In the genomic region with DNA sequence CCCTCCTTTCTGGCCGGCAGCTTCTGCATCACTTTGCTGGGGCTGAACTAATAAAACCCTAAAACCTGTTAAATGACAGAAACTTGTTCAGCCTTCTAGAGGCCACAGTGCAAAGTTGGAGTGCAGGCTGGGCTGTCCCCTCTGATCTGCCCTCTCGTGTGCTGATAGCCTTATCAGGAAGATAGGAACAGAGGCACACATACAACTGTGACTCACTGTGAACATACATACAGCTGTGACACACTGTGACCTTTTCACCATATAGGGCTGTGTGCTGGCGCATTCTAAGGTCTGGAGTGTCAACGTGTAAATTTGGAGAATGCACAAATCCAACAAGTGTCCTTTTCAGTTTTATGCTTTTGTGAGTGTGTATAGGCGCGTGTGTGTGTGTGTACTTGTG, we compare ENCODE assay signal across 20 mouse cellular contexts.
DNase-seq lines count a peak whose midpoint lies in the region; ATAC-seq and TF ChIP-seq lines count a peak whose summit lies in the region.
"Had no signal": no experiment of that assay in that cellular context is flagged by ENCODE, and none has a peak within 500 bp of the region (broad histone marks: within the 10 kb centered on the region; RNA-seq: fewer than 3 reads in every experiment).

No protein-coding gene starts in this region.

- H3K36me3 ChIP-seq in heart, embryonic 10.5 days, result no peaks in the 10 kb centered on the region
- no peaks in the 10 kb centered on the region for H3K36me3 ChIP-seq in heart, embryonic 11.5 days (ENCODE audit: control insufficient read depth, insufficient read depth, low read length)
- H3K36me3 ChIP-seq in liver, embryonic 12.5 days, result no peaks in the 10 kb centered on the region
- H3K36me3 ChIP-seq in liver, postnatal 0 days (replicated peaks; ENCODE audit: insufficient read depth, low read length), result no peaks in the 10 kb centered on the region
- no peaks in the 10 kb centered on the region for H3K36me3 ChIP-seq in intestine, embryonic 16.5 days (ENCODE audit: control insufficient read depth, insufficient read depth, low read length)
- no peaks in the 10 kb centered on the region for H3K36me3 ChIP-seq in stomach, embryonic 16.5 days (ENCODE audit: control insufficient read depth, insufficient read depth, low read length)
- H3K36me3 ChIP-seq: embryonic facial prominence, embryonic 10.5 days; limb, embryonic 13.5 days; neural tube, embryonic 12.5 days had no signal

- H3K9me3 ChIP-seq in heart, embryonic 10.5 days, result no peaks in the 10 kb centered on the region
- no peaks in the 10 kb centered on the region for H3K9me3 ChIP-seq in heart, embryonic 11.5 days (replicated peaks; ENCODE audit: control insufficient read depth, low read length)
- no peaks in the 10 kb centered on the region for H3K9me3 ChIP-seq in liver, embryonic 12.5 days (replicated peaks)
- H3K9me3 ChIP-seq in liver, postnatal 0 days (ENCODE audit: low read length), result no peaks in the 10 kb centered on the region
- H3K9me3 ChIP-seq in intestine, embryonic 16.5 days (ENCODE audit: control insufficient read depth, low read length), result no peaks in the 10 kb centered on the region
- no peaks in the 10 kb centered on the region for H3K9me3 ChIP-seq in stomach, embryonic 16.5 days (replicated peaks; ENCODE audit: control insufficient read depth, low read length)
- H3K9me3 ChIP-seq: embryonic facial prominence, embryonic 10.5 days; limb, embryonic 13.5 days; neural tube, embryonic 12.5 days had no signal

- H3K4me3 ChIP-seq in heart, embryonic 10.5 days, result no peak overlapping the region
- no peak overlapping the region for H3K4me3 ChIP-seq in heart, embryonic 11.5 days (ENCODE audit: low read depth, low read length)
- no peak overlapping the region for H3K4me3 ChIP-seq in liver, embryonic 12.5 days
- no peak overlapping the region for H3K4me3 ChIP-seq in liver, postnatal 0 days (ENCODE audit: low read depth, low read length)
- no peak overlapping the region for H3K4me3 ChIP-seq in intestine, embryonic 16.5 days (ENCODE audit: low read length)
- no peak overlapping the region for H3K4me3 ChIP-seq in stomach, embryonic 16.5 days (replicated peaks; ENCODE audit: low read length)
- H3K4me3 ChIP-seq: embryonic facial prominence, embryonic 10.5 days; limb, embryonic 13.5 days; neural tube, embryonic 12.5 days had no signal

- H3K27me3 ChIP-seq in heart, embryonic 10.5 days (ENCODE audit: insufficient read depth, poor library complexity, severe bottlenecking), result peaks cover 5% of the 10 kb centered on the region; the same call in 1 of the 2 replicates
- no peaks in the 10 kb centered on the region for H3K27me3 ChIP-seq in heart, embryonic 11.5 days (ENCODE audit: control insufficient read depth, insufficient read depth, low read length)
- peaks cover 38% of the 10 kb centered on the region for H3K27me3 ChIP-seq in liver, embryonic 12.5 days (replicated peaks)
- no peaks in the 10 kb centered on the region for H3K27me3 ChIP-seq in liver, postnatal 0 days (ENCODE audit: insufficient read depth, low read length)
- no peaks in the 10 kb centered on the region for H3K27me3 ChIP-seq in intestine, embryonic 16.5 days (replicated peaks; ENCODE audit: control insufficient read depth, insufficient read depth, low read length)
- H3K27me3 ChIP-seq in stomach, embryonic 16.5 days (ENCODE audit: control insufficient read depth, insufficient read depth, low read length), result no peaks in the 10 kb centered on the region
- H3K27me3 ChIP-seq: neural tube, embryonic 12.5 days; Patski had no signal

- no peak overlapping the region for H3K4me2 ChIP-seq in heart, embryonic 11.5 days
- peak overlapping the region; percentile 31 for H3K4me2 ChIP-seq in liver, embryonic 12.5 days
- H3K4me2 ChIP-seq in liver, postnatal 0 days (ENCODE audit: low read depth, low read length), result no peak overlapping the region
- H3K4me2 ChIP-seq in intestine, embryonic 16.5 days (ENCODE audit: low read depth, low read length), result no peak overlapping the region
- no peak overlapping the region for H3K4me2 ChIP-seq in stomach, embryonic 16.5 days (ENCODE audit: low read depth, low read length)
- H3K4me2 ChIP-seq: limb, embryonic 13.5 days had no signal

- 48% methylated on average over 6 of the region's 6 CpGs for WGBS in heart, embryonic 10.5 days
- WGBS in heart, embryonic 11.5 days (ENCODE audit: insufficient replicate concordance), result 55% methylated on average over 6 of the region's 6 CpGs
- 53% methylated on average over 6 of the region's 6 CpGs for WGBS in liver, embryonic 12.5 days (ENCODE audit: insufficient replicate concordance)
- 62% methylated on average over 6 of the region's 6 CpGs for WGBS in liver, postnatal 0 days (ENCODE audit: insufficient replicate concordance)
- 46% methylated on average over 6 of the region's 6 CpGs for WGBS in intestine, embryonic 16.5 days
- WGBS in stomach, embryonic 16.5 days, result 52% methylated on average over 6 of the region's 6 CpGs

- DNase-seq in heart, embryonic 10.5 days (ENCODE audit: low spot score), result no peak
- no peak for DNase-seq in liver, postnatal 0 days
- DNase-seq in left cerebral cortex, postnatal 14 days (ENCODE audit: low spot score in 2 of 2), result no peak
- DNase-seq: adrenal gland, postnatal 14 days; cerebellum, adult 2 months; heart, adult 18-20 months; heart, postnatal 14 days; kidney, adult 11 months; kidney, postnatal 10 days; thymus, postnatal 4 days had no signal

- H3K27ac ChIP-seq in heart, embryonic 10.5 days, result peak overlapping the region; percentile 68
- H3K27ac ChIP-seq in heart, embryonic 11.5 days (ENCODE audit: low read depth, low read length), result no peak overlapping the region
- peak overlapping the region; percentile 53 for H3K27ac ChIP-seq in liver, embryonic 12.5 days
- H3K27ac ChIP-seq in liver, postnatal 0 days (ENCODE audit: low read depth), result no peak overlapping the region
- H3K27ac ChIP-seq in intestine, embryonic 16.5 days (ENCODE audit: low read length), result peak overlapping the region; percentile 49
- peak overlapping the region; percentile 64; the same call in 1 of the 2 replicates for H3K27ac ChIP-seq in stomach, embryonic 16.5 days (ENCODE audit: low read length)
- H3K27ac ChIP-seq: embryonic facial prominence, embryonic 10.5 days; limb, embryonic 13.5 days had no signal

- H3K9ac ChIP-seq in heart, embryonic 11.5 days (ENCODE audit: low read depth, low read length), result no peak overlapping the region
- peak overlapping the region; percentile 40 for H3K9ac ChIP-seq in liver, embryonic 12.5 days
- no peak overlapping the region for H3K9ac ChIP-seq in liver, postnatal 0 days (replicated peaks)
- H3K9ac ChIP-seq in intestine, embryonic 16.5 days (ENCODE audit: low read depth, low read length), result no peak overlapping the region
- H3K9ac ChIP-seq in stomach, embryonic 16.5 days (ENCODE audit: low read length), result no peak overlapping the region
- H3K9ac ChIP-seq: limb, embryonic 13.5 days; neural tube, embryonic 12.5 days had no signal

- TF ChIP-seq EP300 in liver, postnatal 0 days (IDR thresholded peaks at IDR 0.05; ENCODE audit: low read depth), result no peak

- TF ChIP-seq CTCF in liver, postnatal 0 days (IDR thresholded peaks at IDR 0.05; ENCODE audit: low read depth), result no peak

- ATAC-seq in heart, embryonic 11.5 days (replicated peaks; ENCODE audit: insufficient number of reproducible peaks, low FRiP score, low TSS enrichment), result no peak
- ATAC-seq in liver, embryonic 12.5 days, result peak; percentile 48; the same call in 1 of the 2 replicates
- no peak for ATAC-seq in liver, postnatal 0 days
- peak; percentile 87 for ATAC-seq in intestine, embryonic 16.5 days
- peak; percentile 82 for ATAC-seq in stomach, embryonic 16.5 days (ENCODE audit: insufficient read depth, low FRiP score)
- ATAC-seq: activated CD4-positive, CD25-positive, alpha-beta regulatory T cell, adult 4 months; lung, postnatal 0 days; Patski had no signal

- peaks cover 71% of the 10 kb centered on the region for H3K4me1 ChIP-seq in heart, embryonic 10.5 days
- H3K4me1 ChIP-seq in heart, embryonic 11.5 days (ENCODE audit: control insufficient read depth, insufficient read depth, low read length), result peaks cover 44% of the 10 kb centered on the region
- peaks cover 79% of the 10 kb centered on the region for H3K4me1 ChIP-seq in liver, embryonic 12.5 days
- H3K4me1 ChIP-seq in liver, postnatal 0 days (ENCODE audit: insufficient read depth), result peaks cover 29% of the 10 kb centered on the region
- H3K4me1 ChIP-seq in intestine, embryonic 16.5 days (ENCODE audit: control insufficient read depth, insufficient read depth, low read length), result peaks cover 54% of the 10 kb centered on the region
- H3K4me1 ChIP-seq in stomach, embryonic 16.5 days (ENCODE audit: control insufficient read depth, insufficient read depth, low read length), result peaks cover 39% of the 10 kb centered on the region

- intact Hi-C loops in left cerebral cortex, postnatal 14 days (cut with DNase I), result no loop called here

Comparison
In these comparisons a context has a peak if more than half of its experiments do, and no peak if none do; other contexts are left out.
1. H3K27ac ChIP-seq: peak in heart, embryonic 10.5 days (single experiment), liver, embryonic 12.5 days (single experiment), intestine, embryonic 16.5 days (single experiment) and stomach, embryonic 16.5 days (single experiment); none in heart, embryonic 11.5 days (single experiment) and liver, postnatal 0 days (single experiment).
2. ATAC-seq: peak in liver, embryonic 12.5 days (single experiment), intestine, embryonic 16.5 days (single experiment) and stomach, embryonic 16.5 days (single experiment); none in heart, embryonic 11.5 days (single experiment) and liver, postnatal 0 days (single experiment).